Mouse (Mus musculus): Measurements from ENCODE around the gene Sspn. TPM values are rescaled to one million over a fixed set of nuclear protein-coding genes. Genes with fewer than 3 reads are reported as not detected.

The Sspn gene
- polyA plus RNA-seq, 1 experiment: 16.8 TPM

DNA sequence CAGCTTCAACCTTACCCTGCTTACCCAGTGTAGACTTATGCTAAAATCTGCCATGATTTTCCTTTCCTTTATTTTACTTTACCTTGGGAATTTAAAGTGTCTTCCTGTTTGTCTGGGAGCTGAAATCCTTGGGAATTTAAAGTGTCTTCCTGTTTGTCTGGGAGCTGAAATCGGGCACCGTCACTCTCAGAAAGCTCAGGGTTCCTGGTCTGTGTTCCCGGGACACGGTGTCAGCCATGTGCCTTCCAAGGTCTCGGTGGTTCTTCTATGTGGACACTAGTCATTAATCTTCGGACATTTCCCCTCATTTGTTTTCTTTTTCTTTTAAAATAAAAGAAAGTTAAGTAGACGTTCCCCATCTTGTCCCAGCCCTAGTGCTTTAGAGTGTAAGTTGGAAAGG is 43.3 kb downstream of the Sspn start:
- H3K4me3 ChIP-seq: no peak overlapping the region
- no peak overlapping the region for H3ac ChIP-seq (ENCODE audit: control insufficient read depth, insufficient read length)
- H3K4me2 ChIP-seq (ENCODE audit: low read depth): no peak overlapping the region
- no peaks in the 10 kb centered on the region for H3K27me3 ChIP-seq (ENCODE audit: control insufficient read depth, insufficient read depth, insufficient read length)
- no peaks in the 10 kb centered on the region for H3K36me3 ChIP-seq (ENCODE audit: control insufficient read depth, insufficient read depth)
- TF ChIP-seq REST (IDR thresholded peaks at IDR 0.05; ENCODE audit: insufficient read depth, insufficient read length) (no peak), TCF3 (IDR thresholded peaks at IDR 0.05; ENCODE audit: insufficient read length, low read depth) (no peak), MAX (IDR thresholded peaks at IDR 0.05; ENCODE audit: low read depth) (no peak), USF1 (IDR thresholded peaks at IDR 0.05; ENCODE audit: low read depth) (no peak), MYOD1 (IDR thresholded peaks at IDR 0.05; ENCODE audit: control insufficient read depth in 1 of 3, insufficient read length in 2 of 3, low read depth in 2 of 3) (no peak), POLR2A (IDR thresholded peaks at IDR 0.05; ENCODE audit: insufficient read length, low read depth) (no peak)
- no peaks in the 10 kb centered on the region for H3K79me2 ChIP-seq (ENCODE audit: control insufficient read depth, insufficient read depth)

GRCm38 (mm10) chr6:145977344-145977743 is 45.9 kb downstream of the Sspn start:
- H3K4me3 ChIP-seq: no peak overlapping the region
- TF ChIP-seq REST (IDR thresholded peaks at IDR 0.05; ENCODE audit: insufficient read depth, insufficient read length): no peak
- TF ChIP-seq SRF (IDR thresholded peaks at IDR 0.05; ENCODE audit: control insufficient read depth, insufficient read length, low read depth): no peak
- TF ChIP-seq MYOG (IDR thresholded peaks at IDR 0.05; ENCODE audit: control insufficient read depth in 1 of 3, insufficient read depth in 1 of 3, insufficient read length in 2 of 3, low read depth in 2 of 3): peak in 1 of 3 experiments; percentile 76
- no peak for TF ChIP-seq POLR2AphosphoS2 (IDR thresholded peaks at IDR 0.05; ENCODE audit: insufficient read length, low read depth)
- no peak for TF ChIP-seq USF1 (IDR thresholded peaks at IDR 0.05; ENCODE audit: low read depth)
- no peak for TF ChIP-seq POLR2A (IDR thresholded peaks at IDR 0.05; ENCODE audit: insufficient read length, low read depth)
- no peak for TF ChIP-seq TCF3 (IDR thresholded peaks at IDR 0.05; ENCODE audit: insufficient read length, low read depth)
- TF ChIP-seq CEBPB (IDR thresholded peaks at IDR 0.05; ENCODE audit: insufficient read depth, poor library complexity, severe bottlenecking): no peak
- peak; percentile 67 for TF ChIP-seq TCF12 (IDR thresholded peaks at IDR 0.05; ENCODE audit: insufficient read depth, poor library complexity, severe bottlenecking)
- no peak for TF ChIP-seq E2F4 (IDR thresholded peaks at IDR 0.05; ENCODE audit: insufficient read depth)
- peak in 2 of 3 experiments; percentile 36 to 61 for TF ChIP-seq MYOD1 (IDR thresholded peaks at IDR 0.05; ENCODE audit: control insufficient read depth in 1 of 3, insufficient read length in 2 of 3, low read depth in 2 of 3)
- TF ChIP-seq MAX (IDR thresholded peaks at IDR 0.05; ENCODE audit: low read depth): no peak
- no peaks in the 10 kb centered on the region for H3K27me3 ChIP-seq (ENCODE audit: control insufficient read depth, insufficient read depth, insufficient read length)
- H3K4me2 ChIP-seq (ENCODE audit: low read depth): peak overlapping the region; percentile 81
- no peak overlapping the region for H3ac ChIP-seq (ENCODE audit: control insufficient read depth, insufficient read length)
- H3K36me3 ChIP-seq (ENCODE audit: control insufficient read depth, insufficient read depth): no peaks in the 10 kb centered on the region
- H3K79me2 ChIP-seq (ENCODE audit: control insufficient read depth, insufficient read depth): no peaks in the 10 kb centered on the region

- Histone ChIP-seq H3K79me2 (ENCODE audit: control insufficient read depth, insufficient read depth) (no peaks in the 10 kb centered on the region), H3K4me2 (ENCODE audit: low read depth) (peak overlapping the region; percentile 81), H3K27me3 (ENCODE audit: control insufficient read depth, insufficient read depth, insufficient read length) (no peaks in the 10 kb centered on the region), H3K4me3 (no peak overlapping the region), H3K36me3 (ENCODE audit: control insufficient read depth, insufficient read depth) (no peaks in the 10 kb centered on the region), H3ac (ENCODE audit: control insufficient read depth, insufficient read length) (no peak overlapping the region)
- no peak for TF ChIP-seq POLR2A (IDR thresholded peaks at IDR 0.05; ENCODE audit: insufficient read length, low read depth)
- TF ChIP-seq MAX (IDR thresholded peaks at IDR 0.05; ENCODE audit: low read depth): no peak
- TF ChIP-seq MYOG (IDR thresholded peaks at IDR 0.05; ENCODE audit: control insufficient read depth in 1 of 3, insufficient read depth in 1 of 3, insufficient read length in 2 of 3, low read depth in 2 of 3): no peak
- TF ChIP-seq USF1 (IDR thresholded peaks at IDR 0.05; ENCODE audit: low read depth): no peak
- TF ChIP-seq POLR2AphosphoS2 (IDR thresholded peaks at IDR 0.05; ENCODE audit: insufficient read length, low read depth): no peak
- no peak for TF ChIP-seq MYOD1 (IDR thresholded peaks at IDR 0.05; ENCODE audit: control insufficient read depth in 1 of 3, insufficient read length in 2 of 3, low read depth in 2 of 3)
- TF ChIP-seq E2F4 (IDR thresholded peaks at IDR 0.05; ENCODE audit: insufficient read depth): no peak
- 0 out of 2 replicates have a peak, but pooled peaks have one; percentile 32 for TF ChIP-seq CEBPB (IDR thresholded peaks at IDR 0.05; ENCODE audit: insufficient read depth, poor library complexity, severe bottlenecking)
- TF ChIP-seq TCF3 (IDR thresholded peaks at IDR 0.05; ENCODE audit: insufficient read length, low read depth): no peak
Observed at GRCm38 (mm10) chr6:145977771-145978450, 46.5 kb downstream of the Sspn start.

- Histone ChIP-seq H3K4me2 (ENCODE audit: low read depth) (no peak overlapping the region), H3K79me2 (ENCODE audit: control insufficient read depth, insufficient read depth) (no peaks in the 10 kb centered on the region), H3K36me3 (ENCODE audit: control insufficient read depth, insufficient read depth) (no peaks in the 10 kb centered on the region), H3K27me3 (ENCODE audit: control insufficient read depth, insufficient read depth, insufficient read length) (no peaks in the 10 kb centered on the region), H3ac (ENCODE audit: control insufficient read depth, insufficient read length) (no peak overlapping the region), H3K4me3 (no peak overlapping the region)
- TF ChIP-seq SRF (IDR thresholded peaks at IDR 0.05; ENCODE audit: control insufficient read depth, insufficient read length, low read depth) (no peak), USF1 (IDR thresholded peaks at IDR 0.05; ENCODE audit: low read depth) (no peak), MYOG (IDR thresholded peaks at IDR 0.05; ENCODE audit: control insufficient read depth in 1 of 3, insufficient read depth in 1 of 3, insufficient read length in 2 of 3, low read depth in 2 of 3) (no peak), REST (IDR thresholded peaks at IDR 0.05; ENCODE audit: insufficient read depth, insufficient read length) (no peak), POLR2A (IDR thresholded peaks at IDR 0.05; ENCODE audit: insufficient read length, low read depth) (no peak), POLR2AphosphoS2 (IDR thresholded peaks at IDR 0.05; ENCODE audit: insufficient read length, low read depth) (no peak), CEBPB (IDR thresholded peaks at IDR 0.05; ENCODE audit: insufficient read depth, poor library complexity, severe bottlenecking) (no peak), MYOD1 (IDR thresholded peaks at IDR 0.05; ENCODE audit: control insufficient read depth in 1 of 3, insufficient read length in 2 of 3, low read depth in 2 of 3) (no peak), E2F4 (IDR thresholded peaks at IDR 0.05; ENCODE audit: insufficient read depth) (no peak)
Observed at GRCm38 (mm10) chr6:145981074-145981473, 49.6 kb downstream of the Sspn start.

GRCm38 (mm10) chr6:145982335-145982734 is 50.9 kb downstream of the Sspn start:
- H3K27me3 ChIP-seq (ENCODE audit: control insufficient read depth, insufficient read depth, insufficient read length): no peaks in the 10 kb centered on the region

More at GRCm38 (mm10) chr6:145982335-145982734, 50.9 kb downstream of the Sspn start:
- Histone ChIP-seq H3K4me3 (no peak overlapping the region), H3K36me3 (ENCODE audit: control insufficient read depth, insufficient read depth) (no peaks in the 10 kb centered on the region), H3ac (ENCODE audit: control insufficient read depth, insufficient read length) (no peak overlapping the region), H3K79me2 (ENCODE audit: control insufficient read depth, insufficient read depth) (no peaks in the 10 kb centered on the region), H3K4me2 (ENCODE audit: low read depth) (no peak overlapping the region)
- TF ChIP-seq TCF12 (IDR thresholded peaks at IDR 0.05; ENCODE audit: insufficient read depth, poor library complexity, severe bottlenecking) (no peak), SRF (IDR thresholded peaks at IDR 0.05; ENCODE audit: control insufficient read depth, insufficient read length, low read depth) (no peak), MYOG (IDR thresholded peaks at IDR 0.05; ENCODE audit: control insufficient read depth in 1 of 3, insufficient read depth in 1 of 3, insufficient read length in 2 of 3, low read depth in 2 of 3) (no peak), POLR2AphosphoS2 (IDR thresholded peaks at IDR 0.05; ENCODE audit: insufficient read length, low read depth) (no peak), MAX (IDR thresholded peaks at IDR 0.05; ENCODE audit: low read depth) (no peak), POLR2A (IDR thresholded peaks at IDR 0.05; ENCODE audit: insufficient read length, low read depth) (no peak), REST (IDR thresholded peaks at IDR 0.05; ENCODE audit: insufficient read depth, insufficient read length) (no peak), MYOD1 (IDR thresholded peaks at IDR 0.05; ENCODE audit: control insufficient read depth in 1 of 3, insufficient read length in 2 of 3, low read depth in 2 of 3) (no peak), USF1 (IDR thresholded peaks at IDR 0.05; ENCODE audit: low read depth) (no peak)

All from myocyte (in vitro differentiated cells).